Mouse (Mus musculus): ENCODE results near the gene Gm3047. TPM values are rescaled to one million over a fixed set of nuclear protein-coding genes. Genes with fewer than 3 reads are reported as not detected.
"Not testable (repeated sequence)": the region's sequence is repeated elsewhere in the genome, so short reads cannot be mapped to it uniquely, and the experiment has no call there.

The Gm3047 gene
- not detected for total RNA-seq (2022)

DNA sequence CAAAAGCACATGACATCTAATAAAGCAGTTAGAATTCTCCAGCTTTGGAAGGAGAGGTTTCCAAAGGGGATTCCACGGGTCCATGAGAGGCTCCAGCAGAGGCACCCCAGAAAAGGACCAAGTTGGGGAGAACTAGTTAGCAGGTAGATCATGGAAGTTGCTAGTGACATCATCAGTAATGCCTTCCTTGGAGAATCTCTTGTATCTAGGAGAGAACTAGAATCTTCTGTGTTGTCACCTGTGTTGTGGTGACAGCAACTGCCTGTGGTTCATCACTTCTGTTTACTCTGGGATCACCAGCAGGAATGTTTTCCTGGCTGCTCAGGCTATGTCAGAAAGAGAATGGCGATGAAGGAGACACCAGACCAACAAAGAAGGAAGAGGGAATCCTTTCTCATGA is at the start of gene Gm3047:
TSS of gene Gm3047 (plus strand) at position 301 of the 400 bp plus-strand sequence.
- DNase-seq (ENCODE audit: low spot score in 2 of 2), result not testable (repeated sequence)

Other genes with a start within 250 kb of the Gm3047 start
- gene Gm3149, start 238.1 kb upstream of the Gm3047 start, total RNA-seq (2022), result not detected
- 1 to 10 TPM in 3 of 4 experiments, under 1 TPM in 1; 0.81 to 1.4 (median 1.1) TPM for gene 2610042L04Rik, start 220.6 kb upstream of the Gm3047 start, total RNA-seq (2022)
- not detected for gene Gm3159, start 157.9 kb upstream of the Gm3047 start, total RNA-seq (2022)
- under 1 TPM; 0.21 to 0.94 (median 0.48) TPM for gene Gm3164, start 140.0 kb upstream of the Gm3047 start, total RNA-seq (2022)
- not detected for gene Gm3173, start 124.4 kb upstream of the Gm3047 start, total RNA-seq (2022)
- gene Gm3182, start 73.7 kb upstream of the Gm3047 start, total RNA-seq (2022), result not detected
- gene Gm8159, start 76.9 kb downstream of the Gm3047 start, total RNA-seq (2022), result under 1 TPM; 0.32 to 0.94 (median 0.53) TPM
- gene Gm3239, start 108.8 kb downstream of the Gm3047 start, total RNA-seq (2022), result not detected
- not detected for gene Gm7876, start 153.8 kb downstream of the Gm3047 start, total RNA-seq (2022)
- gene Gm3252, start 171.4 kb downstream of the Gm3047 start, total RNA-seq (2022), result under 1 TPM; 0.21 to 0.59 (median 0.35) TPM
- not detected for gene Gm9602, start 220.9 kb downstream of the Gm3047 start, total RNA-seq (2022)

All from left cerebral cortex, adult 8-10 months (tissue).